Mouse (Mus musculus) neural tube, embryonic 14.5 days (tissue): ENCODE measurements around the gene Tas2r126. TPM values are rescaled to one million over a fixed set of nuclear protein-coding genes. Genes with fewer than 3 reads are reported as not detected.
"Not testable (repeated sequence)": the region's sequence is repeated elsewhere in the genome, so short reads cannot be mapped to it uniquely, and the experiment has no call there.

Experiments
- ATAC-seq: fragments of 200-750 bp; cut with Nextera tagmentation; 2 replicates; pipeline ENCODE4 v1.8.0; 2017; ENCODE audit warnings: low read depth, mild to moderate bottlenecking, moderate TSS enrichment, moderate library complexity
- H3K27ac ChIP-seq: fragments of 300-500 bp; sonication (generic); 2 replicates; pipeline ENCODE4 v1.5.1; 2014; ENCODE audit warnings: low read depth, mild to moderate bottlenecking, control low read depth, low read length, moderate library complexity, mixed read lengths
- H3K27me3 ChIP-seq: fragments of 300-500 bp; sonication (generic); 2 replicates; pipeline ENCODE4 v1.6.1; 2014; ENCODE audit warnings: low read length; ENCODE audit not compliant: control insufficient read depth, insufficient read depth
- H3K36me3 ChIP-seq: fragments of 300-500 bp; sonication (generic); 2 replicates; pipeline ENCODE4 v1.6.1; 2014; ENCODE audit warnings: low read length, mixed read lengths; ENCODE audit not compliant: control insufficient read depth, insufficient read depth
- H3K4me1 ChIP-seq: fragments of 300-500 bp; sonication (generic); 2 replicates; pipeline ENCODE4 v1.6.1; 2014; ENCODE audit warnings: low read length; ENCODE audit not compliant: control insufficient read depth, insufficient read depth
- H3K4me2 ChIP-seq: fragments of 300-500 bp; sonication (generic); 2 replicates; pipeline ENCODE4 v1.6.1; 2014; ENCODE audit warnings: mild to moderate bottlenecking, low read depth, low read length, control low read depth
- H3K4me3 ChIP-seq: fragments of 300-500 bp; sonication (generic); 2 replicates; pipeline ENCODE4 v1.5.1; 2014; ENCODE audit warnings: low read depth, low read length, control low read depth, mixed read lengths
- H3K9ac ChIP-seq: fragments of 300-500 bp; sonication (generic); replicated peaks from 2 replicates; pipeline ENCODE4 v1.6.1; 2014; ENCODE audit warnings: low read depth, mild to moderate bottlenecking, control low read depth, low read length, mixed read lengths
- H3K9me3 ChIP-seq: fragments of 300-500 bp; sonication (generic); 2 replicates; pipeline ENCODE4 v1.6.1; 2016; ENCODE audit warnings: low read length; ENCODE audit not compliant: control insufficient read depth
- WGBS: fragments of 180-500 bp; shearing (Covaris S2); extraction: QIAGEN DNeasy Blood & Tissue Kit; methylation state at CpG from one replicate; pipeline ENCODE4 v1.1.7; 2014; 5-methylcytosine and 5-hydroxymethylcytosine counted together
- polyA plus RNA-seq: library from polyadenylated mRNA; unstranded; fragments of >200 nt; fragmentation: Nextera tagmentation; extraction: Ambion mirVana; gene quantifications from 2 replicates; pipeline ENCODE4 v1.2.1, GENCODE M21; 2014

Tas2r126 gene
- polyA plus RNA-seq, 1 experiment from 2014 or later, result not detected

- no peak overlapping the region for H3K4me2 ChIP-seq
- no peak overlapping the region for H3K27ac ChIP-seq
- no peaks in the 10 kb centered on the region for H3K36me3 ChIP-seq
- ATAC-seq, result no peak
- 94% methylated on average over 4 of the region's 4 CpGs for WGBS
- H3K27me3 ChIP-seq, result no peaks in the 10 kb centered on the region
- no peak overlapping the region for H3K9ac ChIP-seq
- H3K4me1 ChIP-seq, result no peaks in the 10 kb centered on the region
- no peaks in the 10 kb centered on the region for H3K9me3 ChIP-seq
- no peak overlapping the region for H3K4me3 ChIP-seq
Measured at GRCm38 (mm10) chr6:42470542-42470941, 36.2 kb downstream of the Tas2r126 start.

DNA sequence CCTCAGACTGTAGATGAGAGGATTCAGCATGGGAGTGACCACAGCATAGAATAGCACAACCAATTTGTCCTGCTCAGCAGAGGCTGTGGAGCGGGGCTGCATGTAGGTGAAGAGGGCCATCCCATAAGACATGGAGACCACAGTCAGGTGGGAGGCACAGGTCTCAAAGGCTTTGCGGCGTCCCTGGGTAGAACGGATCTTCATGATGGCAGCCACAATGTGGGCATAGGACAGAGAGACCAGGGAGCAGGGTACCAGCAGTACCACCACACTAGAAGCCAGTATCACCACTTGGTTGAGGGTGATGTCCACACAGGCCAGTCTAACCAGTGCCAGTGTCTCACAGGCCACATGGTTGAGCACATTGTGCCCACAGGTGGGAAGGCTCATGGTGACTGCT lies 37.0 kb downstream of the Tas2r126 start:
- WGBS, result 99% methylated on average over 4 of the region's 4 CpGs
- H3K9me3 ChIP-seq, H3K4me1 ChIP-seq, ATAC-seq, H3K9ac ChIP-seq, H3K36me3 ChIP-seq, H3K4me3 ChIP-seq, H3K27ac ChIP-seq, H3K4me2 ChIP-seq, H3K27me3 ChIP-seq: not testable (repeated sequence)

GRCm38 (mm10) chr6:42476235-42476634 lies 41.9 kb downstream of the Tas2r126 start, which contains the start of gene Olfr457:
Olfr457 (minus strand) TSS chr6:42476335.
- H3K27ac ChIP-seq, result no peak within 1 kb of the TSS
- ATAC-seq, result no peak
- no peaks in the 10 kb centered on the region for H3K36me3 ChIP-seq
- H3K4me3 ChIP-seq, result no peak within 1 kb of the TSS
- H3K9ac ChIP-seq, result no peak within 1 kb of the TSS
- WGBS, result 81% methylated on average over 1 of the region's 1 CpGs
- H3K4me2 ChIP-seq, result no peak within 1 kb of the TSS
- no peaks in the 10 kb centered on the region for H3K27me3 ChIP-seq
- no peaks in the 10 kb centered on the region for H3K4me1 ChIP-seq
- H3K9me3 ChIP-seq, result no peaks in the 10 kb centered on the region

GRCm38 (mm10) chr6:42484633-42485032 lies 50.3 kb downstream of the Tas2r126 start:
- no peak overlapping the region for H3K27ac ChIP-seq
- H3K36me3 ChIP-seq, result no peaks in the 10 kb centered on the region
- no peak for ATAC-seq
- H3K27me3 ChIP-seq, result no peaks in the 10 kb centered on the region
- no peak overlapping the region for H3K4me3 ChIP-seq
- no peaks in the 10 kb centered on the region for H3K4me1 ChIP-seq
- no peaks in the 10 kb centered on the region for H3K9me3 ChIP-seq
- no peak overlapping the region for H3K4me2 ChIP-seq
- no peak overlapping the region for H3K9ac ChIP-seq

Other genes with a start within 250 kb of the Tas2r126 start
- not detected in 2 replicates for gene Tas2r144, start 219.2 kb upstream of the Tas2r126 start, polyA plus RNA-seq
- 8.0 and 12.4 TPM in 2 replicates for gene Gstk1, start 188.6 kb upstream of the Tas2r126 start, polyA plus RNA-seq
- 0.17 TPM in 1 of 2 replicates, not detected in the other for gene Tmem139, start 172.6 kb upstream of the Tas2r126 start, polyA plus RNA-seq
- gene Casp2, start 169.6 kb upstream of the Tas2r126 start, polyA plus RNA-seq, result 34.0 and 34.7 TPM in 2 replicates
- 2.2 and 2.6 TPM in 2 replicates for gene Clcn1, start 147.8 kb upstream of the Tas2r126 start, polyA plus RNA-seq
- gene Fam131b, start 109.9 kb upstream of the Tas2r126 start, polyA plus RNA-seq, result 6.9 and 7.1 TPM in 2 replicates
- 52.7 and 62.4 TPM in 2 replicates for gene Zyx, start 84.9 kb upstream of the Tas2r126 start, polyA plus RNA-seq
- 0.15 and 0.33 TPM in 2 replicates for gene Epha1, start 61.3 kb upstream of the Tas2r126 start, polyA plus RNA-seq
- not detected in 2 replicates for gene Tas2r143, start 34.3 kb upstream of the Tas2r126 start, polyA plus RNA-seq
- not detected in 2 replicates for gene Tas2r135, start 29.1 kb upstream of the Tas2r126 start, polyA plus RNA-seq
- gene Olfr458, start 30.7 kb downstream of the Tas2r126 start, polyA plus RNA-seq, result not detected in 2 replicates
- gene Olfr457, start 41.8 kb downstream of the Tas2r126 start, polyA plus RNA-seq, result 0.06 and 0.07 TPM in 2 replicates
- gene Olfr456, start 52.7 kb downstream of the Tas2r126 start, polyA plus RNA-seq, result not detected in 2 replicates
- gene Olfr455, start 113.1 kb downstream of the Tas2r126 start, polyA plus RNA-seq, result not detected in 2 replicates
- not detected in 2 replicates for gene Tcaf3, start 163.2 kb downstream of the Tas2r126 start, polyA plus RNA-seq
- gene Tcaf2, start 210.7 kb downstream of the Tas2r126 start, polyA plus RNA-seq, result 0.78 and 0.91 TPM in 2 replicates